Mouse (Mus musculus) lung, postnatal 4 days (tissue): ENCODE data around the gene Nomo1.
A peak's percentile ranks its signal among the peaks of the same experiment; 100 is the strongest.

ENCODE experiments used
- DNase-seq, 2 experiments: peaks; one replicate each; pipeline ENCODE4 v3.0.0; 2021

Nomo1 gene

DNA sequence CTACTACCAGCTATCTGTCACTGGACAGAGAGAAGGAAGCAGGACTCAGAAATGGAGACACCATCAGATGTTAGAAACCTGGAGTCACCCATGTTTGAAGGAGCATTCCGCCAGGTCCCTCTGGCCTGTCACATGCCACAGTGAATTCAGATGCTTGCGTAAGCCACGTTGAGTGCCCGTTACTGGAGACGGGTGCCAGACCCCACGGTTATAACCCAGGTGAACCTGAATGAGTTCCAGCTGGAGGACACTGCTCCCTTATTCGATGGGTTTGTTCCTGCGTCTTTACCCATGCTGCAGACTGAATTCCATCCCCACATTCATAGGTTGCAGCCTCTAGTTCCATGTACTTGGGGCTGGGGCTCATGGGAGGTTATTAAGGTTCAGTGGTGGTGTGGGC is 70.3 kb downstream of the Nomo1 start:
- DNase-seq: no peak

GRCm38 (mm10) chr7:46104256-46104915 is 70.9 kb downstream of the Nomo1 start:
- DNase-seq: no peak

DNA sequence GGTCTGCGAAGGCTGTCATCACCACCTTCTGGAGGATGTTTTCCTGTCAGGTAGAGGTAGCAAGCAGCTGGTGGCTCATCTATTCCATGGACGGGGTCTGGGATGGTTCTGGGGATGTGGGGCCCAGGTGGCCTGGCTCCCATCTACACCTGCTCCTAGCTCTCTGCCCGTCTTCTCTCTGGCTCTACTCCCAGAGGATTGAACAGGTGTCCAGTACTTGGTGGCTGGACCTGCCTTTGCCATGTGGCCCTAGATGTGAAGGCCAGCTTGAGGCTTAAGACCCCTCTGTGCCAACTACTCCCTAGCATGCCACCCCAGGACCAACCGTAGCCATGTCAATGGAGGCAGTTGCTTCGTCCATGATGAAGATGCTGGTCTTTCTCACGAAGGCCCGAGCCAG is 72.0 kb downstream of the Nomo1 start:
- DNase-seq: no peak

GRCm38 (mm10) chr7:46110079-46110478 is 76.6 kb downstream of the Nomo1 start:
- no peak for DNase-seq

GRCm38 (mm10) chr7:46111212-46111817 is 77.8 kb downstream of the Nomo1 start:
- DNase-seq: no peak

- DNase-seq: no peak
Measured at GRCm38 (mm10) chr7:46111938-46112337, 78.4 kb downstream of the Nomo1 start.

- no peak for DNase-seq
Measured at GRCm38 (mm10) chr7:46113435-46113834, 79.9 kb downstream of the Nomo1 start.

DNA sequence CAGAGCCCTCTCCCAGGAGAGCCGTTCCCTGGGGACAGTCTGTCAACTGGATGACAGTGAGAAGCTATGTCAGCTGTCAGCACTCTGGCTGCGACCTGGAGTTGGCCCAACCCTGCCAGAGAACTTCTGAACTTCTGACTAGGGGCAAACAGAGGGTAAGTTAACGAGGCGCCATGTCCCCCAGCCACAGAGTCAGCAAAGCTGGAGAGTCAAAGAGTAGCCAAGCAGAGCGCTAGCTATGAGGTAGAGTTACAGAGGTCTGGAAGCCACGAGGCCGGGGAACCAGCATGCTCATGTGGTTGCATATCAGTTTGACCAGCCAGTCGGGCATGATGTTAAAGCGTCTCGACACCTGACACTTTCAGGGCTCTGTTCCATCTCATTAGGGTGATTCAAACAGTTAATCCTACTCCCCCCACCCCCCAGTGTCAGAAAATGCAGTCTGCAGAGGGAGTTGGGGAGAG is 82.7 kb downstream of the Nomo1 start:
- DNase-seq: peak in 1 of 2 experiments; percentile 52

DNA sequence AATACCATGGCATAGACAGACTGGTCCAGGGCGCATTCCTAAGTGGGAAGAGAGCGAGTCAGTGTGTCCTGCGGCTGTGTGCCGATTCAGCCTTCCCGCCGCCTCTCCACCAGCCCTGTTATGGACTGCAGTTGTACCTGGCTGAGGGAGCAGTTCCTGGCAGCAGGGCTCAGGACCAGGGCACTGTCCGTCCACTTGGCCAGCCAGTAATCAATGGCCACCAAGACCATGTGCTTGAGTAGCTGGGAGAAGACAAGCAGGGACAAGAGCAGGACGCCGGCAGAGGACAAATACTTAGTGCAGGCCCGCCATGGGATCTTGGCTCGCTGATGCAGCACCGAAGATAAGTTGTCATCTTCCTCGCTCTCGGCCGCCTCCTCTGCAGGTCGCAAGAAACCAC is 83.5 kb downstream of the Nomo1 start:
- no peak for DNase-seq

DNA sequence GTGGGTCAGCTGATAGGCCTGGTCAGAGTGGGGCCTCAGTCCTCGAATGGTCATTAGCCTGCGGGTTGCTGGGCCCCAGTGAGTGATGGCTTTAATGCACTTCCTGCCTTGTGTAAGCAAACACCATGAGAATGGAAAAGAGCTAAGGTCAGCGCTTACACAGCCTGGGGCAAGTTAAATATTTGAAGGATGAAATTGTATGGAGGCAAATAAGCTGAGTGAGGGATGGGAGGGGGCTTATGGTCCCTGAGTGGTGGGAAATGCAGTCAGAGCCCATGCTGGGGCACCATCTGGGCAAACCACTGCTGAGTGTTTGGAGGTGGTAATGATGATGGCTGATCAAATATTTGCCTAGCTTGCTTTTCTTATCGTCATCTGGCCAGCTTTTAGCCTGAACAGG is 89.5 kb downstream of the Nomo1 start:
- DNase-seq: no peak

GRCm38 (mm10) chr7:46124460-46124859 is 91.0 kb downstream of the Nomo1 start:
- DNase-seq: no peak

DNA sequence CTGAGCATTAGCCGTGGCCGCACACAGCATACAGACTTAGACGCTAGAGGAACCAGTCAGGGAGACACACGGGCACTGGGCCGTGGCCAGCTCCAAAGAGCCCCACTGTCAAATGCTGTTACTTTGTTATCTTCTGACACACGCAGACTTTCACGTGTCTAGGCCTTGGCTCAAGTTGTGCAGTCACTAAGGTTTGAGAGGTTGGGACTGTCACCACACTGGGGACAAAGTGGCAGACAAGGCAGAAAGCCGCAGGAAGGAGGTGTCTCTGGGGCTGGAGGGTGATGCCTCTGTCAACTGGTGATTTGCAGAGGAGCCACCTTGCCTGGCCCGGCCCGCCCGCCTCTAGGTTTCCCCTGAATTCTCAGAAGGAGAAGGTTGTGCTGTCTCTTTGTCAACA is 91.8 kb downstream of the Nomo1 start:
- DNase-seq: no peak

DNA sequence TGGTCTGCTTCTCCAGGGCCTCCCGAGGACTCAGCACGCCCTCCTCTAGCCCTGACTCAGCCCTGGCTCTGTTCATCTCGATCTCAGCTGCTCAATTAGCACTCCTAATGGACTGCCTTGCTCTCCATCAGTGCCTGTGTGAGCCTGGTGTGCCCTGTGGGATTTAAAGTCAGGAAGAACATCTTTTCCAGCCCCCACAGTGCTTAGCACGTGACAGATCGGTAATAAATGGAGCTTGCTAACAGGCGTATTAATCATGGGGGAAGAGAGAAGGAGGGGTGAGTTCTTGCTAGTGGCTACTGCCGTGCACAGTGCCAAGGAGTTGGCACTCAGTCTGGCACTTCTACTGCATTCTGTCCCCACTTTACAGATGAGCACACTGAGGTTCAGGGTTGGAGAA is 94.7 kb downstream of the Nomo1 start:
- no peak for DNase-seq

DNA sequence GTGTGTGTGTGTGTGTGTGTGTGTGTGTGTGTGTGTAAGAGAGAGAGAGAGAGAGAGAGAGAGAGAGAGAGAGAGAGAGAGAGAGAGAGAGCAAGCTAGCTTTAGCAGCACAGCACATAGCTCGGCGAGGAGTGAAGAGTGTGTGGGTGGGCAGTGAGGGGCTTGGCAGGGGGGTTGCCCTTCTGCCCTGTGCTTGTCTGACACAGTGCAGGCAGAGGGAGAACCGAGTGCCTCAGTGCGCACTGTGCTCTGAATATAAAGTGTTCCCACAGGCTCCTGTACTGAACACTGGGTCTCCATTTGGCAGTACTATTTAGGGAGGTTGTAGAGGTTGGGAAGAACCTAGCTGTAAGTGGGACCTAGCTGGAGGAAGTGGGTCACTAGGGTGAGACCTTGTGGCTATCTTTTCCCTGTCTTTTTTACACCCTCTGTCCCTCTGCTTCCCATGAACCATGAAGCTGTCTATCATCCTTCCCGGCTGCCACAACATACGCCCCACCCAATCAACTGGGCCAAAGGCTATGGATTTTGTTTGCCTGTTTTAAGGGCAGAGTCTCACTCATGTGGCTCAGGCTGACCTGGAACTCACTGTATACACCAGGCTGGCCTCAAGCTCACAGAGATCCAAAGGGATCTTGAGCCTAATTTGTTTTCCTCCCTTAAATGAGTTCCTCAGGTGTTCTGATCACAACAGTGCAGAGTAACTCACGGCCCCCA is 96.1 kb downstream of the Nomo1 start:
- no peak for DNase-seq

GRCm38 (mm10) chr7:46130723-46131122 is 97.2 kb downstream of the Nomo1 start:
- no peak for DNase-seq

DNA sequence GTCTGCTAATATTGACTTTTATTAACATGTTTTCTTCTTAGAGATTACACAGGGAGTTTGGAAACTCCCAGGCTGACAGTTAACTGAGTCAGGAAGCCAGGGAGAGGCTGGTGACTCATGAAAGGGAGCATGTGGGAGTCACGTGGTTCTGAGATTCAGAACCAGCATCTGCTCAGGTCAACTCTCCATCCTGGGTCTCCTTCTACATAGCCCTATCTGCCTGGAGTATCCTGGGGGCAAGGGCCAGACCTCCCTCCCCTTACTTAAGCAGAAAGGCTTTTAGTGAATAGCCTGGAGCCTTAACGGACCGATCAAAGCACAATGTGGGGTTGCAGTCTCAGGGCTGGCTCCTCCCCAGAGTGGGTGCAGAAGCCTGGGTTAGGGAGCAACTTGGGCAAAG is 97.8 kb downstream of the Nomo1 start:
- DNase-seq: no peak

GRCm38 (mm10) chr7:46131806-46132205 is 98.3 kb downstream of the Nomo1 start:
- DNase-seq: no peak

- no peak for DNase-seq
Measured at GRCm38 (mm10) chr7:46132229-46132628, 98.7 kb downstream of the Nomo1 start.
